ENCODE assay signal across 21 mouse cellular contexts in the genomic region with DNA sequence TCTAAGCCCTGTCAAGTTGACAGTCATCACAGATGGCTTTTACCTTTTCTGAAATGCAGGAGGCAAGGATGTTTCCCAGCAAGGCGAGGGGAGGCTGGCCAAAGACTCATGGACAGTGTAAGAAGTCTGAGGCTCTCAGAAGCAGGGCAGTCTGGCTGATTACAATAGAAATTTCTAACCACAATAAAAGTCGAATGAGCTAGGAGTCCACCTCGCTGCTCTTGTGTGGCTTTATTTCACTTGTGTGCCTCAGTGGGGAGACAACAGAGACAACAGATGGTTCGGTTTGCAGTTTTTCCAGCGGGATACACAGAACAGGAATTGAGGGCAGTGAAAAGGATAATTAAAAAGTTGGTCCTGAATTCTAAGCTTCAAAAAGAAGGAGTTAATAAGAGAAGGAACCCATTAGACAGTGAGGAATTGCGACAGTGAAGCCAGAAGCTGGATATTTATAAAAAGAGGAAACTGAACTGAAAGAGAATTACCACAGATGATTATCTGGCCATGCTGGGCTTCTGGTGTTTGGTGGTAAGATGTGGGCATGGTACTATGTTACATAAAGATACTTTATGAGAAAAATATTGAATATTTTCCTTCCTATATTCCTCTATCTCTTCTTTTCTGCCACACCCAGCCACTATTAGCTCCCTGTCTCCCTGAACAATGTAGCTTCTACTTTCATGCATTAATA. TPM values are rescaled to one million over a fixed set of nuclear protein-coding genes. Genes with fewer than 3 reads are reported as not detected.
DNase-seq lines count a peak whose midpoint lies in the region; ATAC-seq and TF ChIP-seq lines count a peak whose summit lies in the region.
"Had no signal": no experiment of that assay in that cellular context is flagged by ENCODE, and none has a peak within 500 bp of the region (broad histone marks: within the 10 kb centered on the region; RNA-seq: fewer than 3 reads in every experiment).

No protein-coding gene starts in this region.

- H3K9me3 ChIP-seq in MEL (replicated peaks; ENCODE audit: insufficient read depth, low read length), result no peaks in the 10 kb centered on the region
- H3K9me3 ChIP-seq in forebrain, postnatal 0 days (ENCODE audit: low read length), result no peaks in the 10 kb centered on the region
- H3K9me3 ChIP-seq: embryonic facial prominence, embryonic 15.5 days; heart, embryonic 10.5 days; liver, embryonic 15.5 days had no signal

- TF ChIP-seq CTCF in MEL (IDR thresholded peaks at IDR 0.05 in 2 of 3, conservative IDR thresholded peaks at IDR 0.05 in 1 of 3; ENCODE audit: control insufficient read depth in 1 of 3, insufficient read depth in 1 of 3, low read depth in 2 of 3, low read length in 3 of 3, poor library complexity in 1 of 3, severe bottlenecking in 1 of 3), result no peak
- no peak for TF ChIP-seq CTCF in forebrain, postnatal 0 days (IDR thresholded peaks at IDR 0.05; ENCODE audit: low read depth)

- H3K4me1 ChIP-seq in MEL (ENCODE audit: control insufficient read depth in 1 of 2, insufficient read depth in 2 of 2, low read length in 2 of 2), result peaks cover 5 to 18% of the 10 kb centered on the region in 2 experiments
- H3K4me1 ChIP-seq in forebrain, postnatal 0 days (ENCODE audit: insufficient read depth), result 0 out of 2 replicates have a peak, but pooled peaks cover 2% of the 10 kb centered on the region
- H3K4me1 ChIP-seq: embryonic facial prominence, embryonic 15.5 days; limb, embryonic 13.5 days; liver, embryonic 15.5 days; neural tube, embryonic 13.5 days had no signal

- TF ChIP-seq EP300 in MEL (IDR thresholded peaks at IDR 0.05; ENCODE audit: low read depth in 1 of 2, low read length in 2 of 2), result peak; percentile 56 to 86; a peak in 3 of 4 replicates

- H3K79me2 ChIP-seq in MEL (ENCODE audit: control insufficient read depth, insufficient read depth, low read length, poor library complexity), result no peaks in the 10 kb centered on the region

- intact Hi-C loops in left cerebral cortex, postnatal 14 days (cut with DNase I), result no loop called here

- TF ChIP-seq POLR2A in MEL (IDR thresholded peaks at IDR 0.05; ENCODE audit: control insufficient read depth in 1 of 2, insufficient read depth in 1 of 2, low read depth in 1 of 2, low read length in 2 of 2, poor library complexity in 1 of 2), result no peak

- no peak overlapping the region for H3K4me2 ChIP-seq in forebrain, postnatal 0 days (ENCODE audit: low read depth)
- H3K4me2 ChIP-seq: embryonic facial prominence, embryonic 15.5 days; hindbrain, embryonic 14.5 days; limb, embryonic 13.5 days; liver, embryonic 15.5 days; midbrain, embryonic 11.5 days; neural tube, embryonic 13.5 days had no signal

- no peak overlapping the region for H3K9ac ChIP-seq in MEL (ENCODE audit: control insufficient read depth, low read depth, low read length, poor library complexity, severe bottlenecking)
- no peak overlapping the region for H3K9ac ChIP-seq in forebrain, postnatal 0 days
- H3K9ac ChIP-seq: embryonic facial prominence, embryonic 15.5 days; hindbrain, embryonic 14.5 days; limb, embryonic 13.5 days; liver, embryonic 15.5 days; neural tube, embryonic 13.5 days had no signal

- no peak for TF ChIP-seq RAD21 in MEL (IDR thresholded peaks at IDR 0.05; ENCODE audit: low read depth, low read length)

- DNase-seq in cerebellum, adult 8-10 months, result peak; percentile 18
- DNase-seq in cerebellum, postnatal 4 days (ENCODE audit: low spot score in 2 of 2), result no peak
- peak; percentile 75 for DNase-seq in MEL (ENCODE audit: low read depth, low spot score)
- no peak for DNase-seq in left cerebral cortex, postnatal 14 days (ENCODE audit: low spot score in 2 of 2)
- no peak for DNase-seq in forebrain, postnatal 0 days
- no peak for DNase-seq in kidney, adult 18-20 months
- DNase-seq: gastrocnemius, postnatal 36 days; heart, postnatal 10 days; kidney, adult 11 months; kidney, postnatal 10 days; lung, postnatal 10 days had no signal

- peaks cover 2% of the 10 kb centered on the region in 2 experiments; a peak in 2 of 4 replicates for H3K27me3 ChIP-seq in MEL (ENCODE audit: control insufficient read depth in 1 of 2, insufficient read depth in 2 of 2, low read length in 2 of 2)
- no peaks in the 10 kb centered on the region for H3K27me3 ChIP-seq in forebrain, postnatal 0 days (ENCODE audit: insufficient read depth, low read length)
- H3K27me3 ChIP-seq: embryonic facial prominence, embryonic 15.5 days; limb, embryonic 13.5 days; liver, embryonic 15.5 days; neural tube, embryonic 13.5 days had no signal

- 68% methylated on average over 6 of the region's 6 CpGs for WGBS in forebrain, postnatal 0 days

- H3K4me3 ChIP-seq in MEL (ENCODE audit: control insufficient read depth in 1 of 2, insufficient read depth in 1 of 2, low read depth in 2 of 2, low read length in 2 of 2), result no peak overlapping the region
- no peak overlapping the region for H3K4me3 ChIP-seq in forebrain, postnatal 0 days (ENCODE audit: low read depth, low read length)
- H3K4me3 ChIP-seq: embryonic facial prominence, embryonic 15.5 days; heart, embryonic 10.5 days; left cerebral cortex, adult 2 months; limb, embryonic 13.5 days; liver, embryonic 15.5 days; neural tube, embryonic 13.5 days had no signal

- peaks cover 0 to 16% of the 10 kb centered on the region in 2 experiments; a peak in 2 of 4 replicates for H3K36me3 ChIP-seq in MEL (ENCODE audit: control insufficient read depth in 1 of 2, insufficient read depth in 2 of 2, low read length in 2 of 2)
- no peaks in the 10 kb centered on the region for H3K36me3 ChIP-seq in forebrain, postnatal 0 days (ENCODE audit: insufficient read depth)
- H3K36me3 ChIP-seq: embryonic facial prominence, embryonic 15.5 days; heart, embryonic 10.5 days; limb, embryonic 13.5 days; liver, embryonic 15.5 days; neural tube, embryonic 13.5 days had no signal

- peak; percentile 92 for ATAC-seq in common myeloid progenitor, adult 5-6 weeks (replicated peaks; ENCODE audit: low read depth, poor library complexity, severe bottlenecking)
- peak; percentile 77 for ATAC-seq in monocyte, adult 5-6 weeks (replicated peaks; ENCODE audit: insufficient number of reproducible peaks, low FRiP score, low TSS enrichment, poor library complexity, severe bottlenecking)
- no peak for ATAC-seq in forebrain, postnatal 0 days

- no peak overlapping the region for H3K27ac ChIP-seq in MEL (ENCODE audit: control insufficient read depth, low read depth, low read length)
- no peak overlapping the region for H3K27ac ChIP-seq in forebrain, postnatal 0 days (ENCODE audit: low read depth, low read length)
- H3K27ac ChIP-seq: embryonic facial prominence, embryonic 15.5 days; heart, embryonic 10.5 days; hindbrain, embryonic 14.5 days; left cerebral cortex, adult 2 months; limb, embryonic 13.5 days; liver, embryonic 15.5 days; neural tube, embryonic 13.5 days had no signal

TF ChIP-seq in MEL, 35 proteins besides CTCF, POLR2A, EP300 and RAD21 (continues in another document):
- peak; percentile 84 for TF ChIP-seq GATA1 (IDR thresholded peaks at IDR 0.05; ENCODE audit: low read depth, low read length)
- TF ChIP-seq POLR2AphosphoS5 (IDR thresholded peaks at IDR 0.05; ENCODE audit: borderline replicate concordance, low read depth, low read length), result no peak
- TF ChIP-seq GABPA (IDR thresholded peaks at IDR 0.05; ENCODE audit: low read depth, low read length), result no peak
- peak; percentile 62 for TF ChIP-seq RCOR1 (IDR thresholded peaks at IDR 0.05; ENCODE audit: low read depth, low read length)
- peak; percentile 48; the same call in 1 of the 2 replicates for TF ChIP-seq ETS1 (IDR thresholded peaks at IDR 0.05; ENCODE audit: low read depth, low read length)
- TF ChIP-seq ZC3H11A (IDR thresholded peaks at IDR 0.05; ENCODE audit: low read depth, low read length), result no peak
- no peak for TF ChIP-seq TBP (IDR thresholded peaks at IDR 0.05; ENCODE audit: low read depth, low read length)
- peak; percentile 73; the same call in 1 of the 2 replicates for TF ChIP-seq MYC (IDR thresholded peaks at IDR 0.05; ENCODE audit: low read depth, low read length)
- no peak for TF ChIP-seq JUND (IDR thresholded peaks at IDR 0.05; ENCODE audit: low read depth, low read length)
- no peak for TF ChIP-seq KAT2A (conservative IDR thresholded peaks at IDR 0.05; ENCODE audit: low read depth, low read length)
- TF ChIP-seq TAL1 (IDR thresholded peaks at IDR 0.05; ENCODE audit: low read length), result no peak
- TF ChIP-seq BHLHE40 (IDR thresholded peaks at IDR 0.05; ENCODE audit: borderline replicate concordance, low read depth, low read length), result 0 out of 2 replicates have a peak, but pooled peaks have one; percentile 28
- TF ChIP-seq MAFK (IDR thresholded peaks at IDR 0.05; ENCODE audit: borderline replicate concordance, low read depth, low read length), result no peak
- TF ChIP-seq ZNF384 (IDR thresholded peaks at IDR 0.05; ENCODE audit: low read depth, low read length), result no peak
- TF ChIP-seq SIN3A (IDR thresholded peaks at IDR 0.05; ENCODE audit: low read length), result peak; percentile 40
- TF ChIP-seq HCFC1 (IDR thresholded peaks at IDR 0.05; ENCODE audit: low read depth, low read length), result no peak
- TF ChIP-seq POLR2AphosphoS2 (IDR thresholded peaks at IDR 0.05; ENCODE audit: low read length), result no peak
- TF ChIP-seq MAX (IDR thresholded peaks at IDR 0.05; ENCODE audit: low read length), result no peak
- TF ChIP-seq MYB (IDR thresholded peaks at IDR 0.05; ENCODE audit: low read depth, low read length), result no peak
- TF ChIP-seq CHD1 (IDR thresholded peaks at IDR 0.05; ENCODE audit: low read depth, low read length), result no peak
- no peak for TF ChIP-seq ELF1 (IDR thresholded peaks at IDR 0.05; ENCODE audit: low read depth, low read length)

RNA-seq across cellular contexts. Expression of a gene that starts 31.9 kb away (rescaled TPM):
- 169 and 172 TPM in 2 replicates for total RNA-seq in MEL (2012; rRNA removed)
- 10 to 100 TPM in 1 of 2 experiments, not detected in 1; 98.3 TPM for polyA plus RNA-seq in MEL (2012; ENCODE audit: insufficient read depth in 1 of 2, insufficient read length in 2 of 2, low read depth in 1 of 2, low replicate concordance in 2 of 2, missing spikeins in 1 of 2)
- 84.0 and 90.8 TPM in 2 replicates for total RNA-seq in common myeloid progenitor, adult 5-6 weeks (2017)
- total RNA-seq in monocyte, adult 5-6 weeks (2017), result 33.6 to 51.9 TPM (median 45.8 TPM) in 3 replicates
- total RNA-seq in left cerebral cortex, postnatal 14 days (2021), result 100 to 1,000 TPM; 105 to 107 TPM
- total RNA-seq in forebrain, postnatal 0 days (2014; rRNA removed), result 98.4 and 118 TPM in 2 replicates
- 198 and 249 TPM in 2 replicates for polyA plus RNA-seq in forebrain, postnatal 0 days (2015; fragmentation: Nextera tagmentation; extraction: Ambion mirVana)

RNA-seq across cellular contexts. Expression of a gene that starts 32.0 kb away (rescaled TPM):
- total RNA-seq in MEL (2012; rRNA removed), result 5.0 and 5.5 TPM in 2 replicates
- polyA plus RNA-seq in MEL (2012; ENCODE audit: insufficient read depth in 1 of 2, insufficient read length in 2 of 2, low read depth in 1 of 2, low replicate concordance in 2 of 2, missing spikeins in 1 of 2), result 1 to 10 TPM in 1 of 2 experiments, not detected in 1; 5.7 TPM
- total RNA-seq in common myeloid progenitor, adult 5-6 weeks (2017), result 13.1 and 13.9 TPM in 2 replicates
- total RNA-seq in monocyte, adult 5-6 weeks (2017), result 11.6 to 17.6 TPM (median 14.9 TPM) in 3 replicates
- 100 to 1,000 TPM; 106 to 108 TPM for total RNA-seq in left cerebral cortex, postnatal 14 days (2021)
- 19.3 and 25.4 TPM in 2 replicates for total RNA-seq in forebrain, postnatal 0 days (2014; rRNA removed)
- polyA plus RNA-seq in forebrain, postnatal 0 days (2015; fragmentation: Nextera tagmentation; extraction: Ambion mirVana), result 5.4 and 12.5 TPM in 2 replicates

Comparison
In these comparisons a context has a peak if more than half of its experiments do, and no peak if none do; other contexts are left out.
1. DNase-seq: peak in cerebellum, adult 8-10 months (single experiment) and MEL (single experiment); none in cerebellum, postnatal 4 days (0 of 2), left cerebral cortex, postnatal 14 days (0 of 2), forebrain, postnatal 0 days (single experiment) and kidney, adult 18-20 months (single experiment).